Mouse (Mus musculus) splenic B cell, adult 2 months (primary cell): ENCODE measurements around the gene Mospd1.

Experiments
- DNase-seq: peaks from one replicate; pipeline ENCODE4 v3.0.0-alpha.2; 2011; ENCODE audit warnings: low read depth, low spot score
- H3K27me3 ChIP-seq: 2 replicates; pipeline ENCODE4 v1.6.1; 2012; ENCODE audit warnings: mild to moderate bottlenecking, low read length, moderate library complexity, mixed read lengths; ENCODE audit not compliant: control insufficient read depth, poor library complexity, insufficient read depth, severe bottlenecking
- H3K36me3 ChIP-seq: 2 replicates; pipeline ENCODE4 v1.6.1; 2012; ENCODE audit warnings: mild to moderate bottlenecking, low read length, moderate library complexity, mixed read lengths; ENCODE audit not compliant: control insufficient read depth, poor library complexity, insufficient read depth, severe bottlenecking

The Mospd1 gene

DNA sequence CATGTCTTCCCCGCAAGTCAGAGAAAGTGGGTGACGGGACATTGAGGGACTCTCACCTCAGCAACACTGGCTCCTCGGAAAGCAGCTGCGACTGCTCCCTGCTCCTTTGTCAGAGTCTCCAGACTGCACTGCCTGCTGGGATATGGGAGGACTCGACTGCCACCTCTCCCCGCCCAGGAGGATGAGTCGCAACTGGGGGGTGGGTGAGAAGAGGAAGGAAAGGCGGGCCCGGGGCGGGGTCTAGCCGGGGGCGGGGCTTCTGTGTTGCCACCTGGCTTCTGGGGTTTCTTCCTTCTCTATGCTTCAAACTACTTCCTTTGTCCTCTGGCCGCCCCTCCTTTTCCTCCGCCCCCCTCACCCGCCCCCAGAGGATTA lies at the start of gene Mospd1:
Gene Mospd1, minus strand, starts transcription at position 137 of the 375 bp plus-strand sequence.
- H3K27me3 ChIP-seq = no peaks in the 10 kb centered on the region
- peak; percentile 87 for DNase-seq
- H3K36me3 ChIP-seq = no peaks in the 10 kb centered on the region

DNA sequence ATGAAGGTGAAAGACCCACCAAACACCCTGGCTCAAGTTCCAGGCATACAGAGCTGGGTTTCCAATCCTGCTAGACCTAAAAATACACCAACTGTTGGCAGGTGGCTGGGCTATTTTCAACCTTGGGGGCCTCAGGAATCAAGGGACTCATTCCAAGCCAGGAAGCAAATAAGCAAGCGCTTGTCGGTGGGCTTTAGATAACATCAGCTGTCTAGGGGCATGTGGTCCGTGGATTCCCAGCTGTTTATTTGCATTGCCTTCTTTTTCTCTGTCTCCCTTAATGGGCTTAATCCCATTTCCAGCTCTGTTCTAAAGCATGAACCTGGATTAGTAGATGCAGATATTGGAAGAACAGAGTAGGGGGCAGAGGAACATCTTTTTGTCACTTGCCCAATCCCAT lies 16.1 kb upstream of the Mospd1 start:
- Histone ChIP-seq H3K36me3 (no peaks in the 10 kb centered on the region), H3K27me3 (no peaks in the 10 kb centered on the region)
- DNase-seq = no peak

DNA sequence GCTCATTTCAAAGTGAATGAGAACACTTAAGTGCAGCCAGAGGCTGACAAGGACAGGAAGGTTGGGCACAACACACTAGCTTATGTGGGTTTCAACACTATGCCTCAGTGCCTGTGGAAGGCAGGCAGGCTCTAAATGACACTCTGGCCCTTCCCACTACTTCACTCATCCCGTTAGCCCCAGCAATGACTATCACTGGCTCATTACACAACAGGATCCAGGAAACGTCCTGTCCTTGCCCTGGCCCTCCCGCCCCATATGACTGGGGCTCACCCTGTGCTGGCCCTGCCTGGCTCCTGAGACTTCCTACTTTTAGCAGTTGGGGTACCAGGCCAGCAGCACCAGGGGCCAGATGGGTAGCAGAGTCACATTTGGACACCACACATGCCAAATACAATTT lies 12.8 kb upstream of the Mospd1 start:
- H3K27me3 ChIP-seq = no peaks in the 10 kb centered on the region
- DNase-seq = no peak
- H3K36me3 ChIP-seq = no peaks in the 10 kb centered on the region

DNA sequence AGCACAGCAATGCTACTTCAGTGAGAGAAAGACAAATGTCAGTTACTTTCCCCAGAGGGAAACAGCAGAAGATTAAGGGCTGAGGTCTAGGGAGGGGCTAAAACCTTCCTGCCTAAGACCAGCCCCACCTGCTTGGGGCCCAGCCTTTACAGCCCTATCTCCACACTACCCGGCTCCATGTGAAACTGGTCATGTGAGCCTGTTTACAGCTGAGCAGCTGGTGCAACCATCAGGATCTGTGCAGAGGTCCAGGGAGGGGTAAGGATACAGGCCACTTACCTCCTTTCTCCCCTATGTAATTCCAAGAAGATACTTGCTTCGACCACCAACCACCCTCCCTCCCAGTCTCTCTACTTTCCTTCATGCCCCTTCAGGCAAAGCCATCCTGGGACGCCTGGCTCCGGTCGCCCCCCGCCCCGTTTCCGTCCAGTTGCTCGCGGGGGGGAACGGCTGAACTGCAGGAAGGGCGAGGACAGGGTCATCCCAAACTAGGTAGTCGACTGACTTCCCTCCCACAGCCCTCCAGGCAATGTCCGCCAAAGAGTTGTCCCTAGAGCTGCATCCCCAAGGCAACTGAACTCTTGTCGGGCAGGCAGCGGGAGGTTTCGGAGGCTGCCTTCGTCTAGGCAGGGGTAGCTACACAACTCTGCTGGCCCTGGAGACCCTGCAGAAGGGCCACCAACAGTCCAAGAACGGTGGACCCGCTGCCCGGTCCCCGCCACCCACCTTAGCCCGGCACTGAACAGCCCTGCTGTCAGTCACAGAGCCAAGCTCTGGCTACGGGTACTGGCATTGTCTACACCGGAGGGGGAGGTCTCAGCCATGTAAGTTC lies 552 bp downstream of the Mospd1 start:
- Histone ChIP-seq H3K36me3 (no peaks in the 10 kb centered on the region), H3K27me3 (no peaks in the 10 kb centered on the region)
- DNase-seq = peak; percentile 24

DNA sequence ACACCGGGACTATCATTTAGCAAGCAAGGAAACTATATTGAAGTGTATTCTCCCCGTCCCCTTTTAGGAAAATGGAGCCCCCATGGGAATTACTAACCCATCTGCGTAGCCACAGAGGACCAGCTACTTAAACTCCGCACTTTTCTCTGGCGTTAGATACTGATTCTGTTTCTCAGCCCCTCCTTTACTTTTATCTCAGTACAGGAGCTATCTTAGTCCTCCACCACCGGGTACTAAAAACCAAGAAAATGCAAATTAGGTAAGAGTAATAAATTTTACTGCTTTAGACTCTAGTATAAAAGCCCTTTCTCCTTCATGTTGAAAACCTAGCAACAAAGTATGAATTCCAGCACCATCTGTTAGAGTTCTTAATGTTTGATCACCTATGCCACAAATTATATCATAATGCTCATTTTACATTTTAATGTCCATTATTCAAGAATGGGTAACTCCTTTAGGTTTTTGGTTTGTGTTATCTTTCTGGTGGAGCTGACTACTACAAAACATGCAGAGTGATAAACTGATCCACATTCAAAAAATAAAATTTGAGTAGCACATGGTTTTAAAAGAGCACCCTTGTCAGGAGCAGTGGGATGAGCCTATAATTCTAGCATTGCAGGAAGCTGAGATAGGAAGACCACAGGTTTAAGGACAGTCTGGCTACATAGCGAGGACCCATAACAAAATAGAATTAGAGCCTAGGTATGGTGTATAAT lies 5.5 kb downstream of the Mospd1 start:
- no peaks in the 10 kb centered on the region for H3K27me3 ChIP-seq
- H3K36me3 ChIP-seq = no peaks in the 10 kb centered on the region
- DNase-seq = no peak

DNA sequence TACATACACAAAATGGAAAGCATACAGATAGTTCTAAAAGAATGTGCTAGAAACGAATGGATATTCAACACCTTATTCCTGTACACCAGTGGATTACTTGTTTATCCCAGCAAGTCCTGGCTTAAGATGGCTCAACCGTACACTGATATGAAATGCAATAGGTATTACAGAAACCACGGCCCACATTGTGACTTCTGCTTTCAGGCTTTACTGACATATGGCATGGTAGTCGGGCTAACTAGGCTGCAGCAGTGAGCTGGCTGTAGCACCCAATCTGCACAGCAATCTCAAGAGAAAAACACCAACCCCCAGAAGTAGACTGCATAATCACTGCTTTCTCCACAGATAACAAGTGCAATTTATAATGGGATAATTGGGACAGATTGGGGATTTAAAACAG lies 21.9 kb downstream of the Mospd1 start:
- DNase-seq = no peak
- no peaks in the 10 kb centered on the region for H3K27me3 ChIP-seq
- 0 out of 2 replicates have a peak, but pooled peaks cover 2% of the 10 kb centered on the region for H3K36me3 ChIP-seq

DNA sequence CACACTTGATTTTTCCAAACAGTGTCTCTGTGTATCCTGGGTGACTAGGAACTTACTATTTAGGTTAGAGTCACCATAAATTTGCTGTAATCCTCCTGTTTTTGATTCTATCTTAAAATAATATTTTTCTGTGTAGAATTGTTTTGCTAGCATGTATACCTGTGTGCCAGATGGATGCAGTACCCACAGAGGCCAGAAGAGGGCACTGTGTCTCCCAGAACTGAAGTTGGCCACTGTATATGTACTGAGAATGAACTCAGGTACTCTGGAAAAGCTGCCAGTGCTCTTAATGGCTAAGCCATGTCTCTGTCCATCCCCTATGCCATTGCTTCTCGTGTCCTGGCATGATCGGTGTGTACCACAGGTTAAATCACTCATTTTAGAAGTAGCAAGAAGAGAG lies 28.8 kb downstream of the Mospd1 start:
- Histone ChIP-seq H3K36me3 (no peaks in the 10 kb centered on the region), H3K27me3 (no peaks in the 10 kb centered on the region)
- peak; percentile 72 for DNase-seq

DNA sequence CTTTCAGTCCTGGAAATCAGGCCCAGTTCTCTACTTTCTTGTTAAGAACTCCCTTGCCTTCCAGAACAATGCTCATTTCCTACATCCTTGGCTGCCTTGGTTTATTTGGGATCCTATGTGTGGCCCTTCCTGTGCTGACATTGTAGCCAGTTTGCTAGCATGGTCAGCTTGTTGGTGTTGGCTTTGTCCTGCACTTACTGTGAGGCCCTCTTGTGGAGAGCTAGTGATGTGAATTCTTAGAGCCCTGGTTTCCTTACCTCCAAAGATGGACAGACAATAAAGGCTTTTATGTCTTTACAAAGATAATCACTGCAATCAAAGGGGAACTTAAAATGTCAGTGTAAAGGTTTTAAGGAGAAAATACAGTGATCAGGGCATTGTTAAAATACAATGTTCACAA lies 32.9 kb downstream of the Mospd1 start:
- H3K36me3 ChIP-seq = no peaks in the 10 kb centered on the region
- H3K27me3 ChIP-seq = no peaks in the 10 kb centered on the region
- DNase-seq = no peak

DNA sequence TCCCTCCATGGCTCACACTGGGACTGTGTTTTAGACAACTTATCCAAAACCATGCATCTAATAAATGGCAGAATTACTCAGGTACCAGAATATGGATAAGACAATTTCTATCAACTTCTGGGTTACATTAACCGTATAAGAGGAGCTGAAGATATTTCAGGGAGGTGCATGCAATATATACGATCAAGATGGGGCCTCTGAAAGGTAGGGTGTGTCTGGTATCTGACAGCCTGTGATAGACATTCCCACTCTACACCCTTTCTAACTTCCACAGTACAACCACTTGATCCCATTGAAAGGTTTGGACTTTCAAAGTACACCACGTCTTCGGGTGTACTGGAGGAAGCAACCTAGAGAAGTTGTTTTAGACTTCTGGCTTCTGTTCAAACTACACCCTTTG lies 39.9 kb downstream of the Mospd1 start:
- Histone ChIP-seq H3K36me3 (no peaks in the 10 kb centered on the region), H3K27me3 (no peaks in the 10 kb centered on the region)
- no peak for DNase-seq

DNA sequence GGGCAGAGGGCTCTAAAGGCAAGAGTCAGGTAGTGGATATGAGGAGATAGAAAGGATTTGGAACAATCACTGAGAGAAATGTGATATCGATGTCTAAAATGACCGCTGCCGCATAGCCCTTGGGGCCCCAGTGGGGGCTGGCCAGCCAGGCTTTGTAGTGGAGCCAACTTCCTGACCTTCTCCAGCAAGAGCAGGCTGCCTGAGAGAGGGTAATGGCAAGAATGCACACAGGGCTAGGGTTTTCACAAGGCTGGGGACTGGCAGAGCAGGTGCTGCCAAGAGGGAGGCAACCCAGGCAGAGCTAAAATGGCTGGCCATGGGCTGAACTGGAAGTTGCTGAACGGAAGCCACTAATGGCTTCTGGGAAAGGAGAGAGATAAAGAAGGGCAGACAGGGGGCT lies 49.2 kb downstream of the Mospd1 start:
- no peaks in the 10 kb centered on the region for H3K27me3 ChIP-seq
- H3K36me3 ChIP-seq = no peaks in the 10 kb centered on the region
- no peak for DNase-seq

DNA sequence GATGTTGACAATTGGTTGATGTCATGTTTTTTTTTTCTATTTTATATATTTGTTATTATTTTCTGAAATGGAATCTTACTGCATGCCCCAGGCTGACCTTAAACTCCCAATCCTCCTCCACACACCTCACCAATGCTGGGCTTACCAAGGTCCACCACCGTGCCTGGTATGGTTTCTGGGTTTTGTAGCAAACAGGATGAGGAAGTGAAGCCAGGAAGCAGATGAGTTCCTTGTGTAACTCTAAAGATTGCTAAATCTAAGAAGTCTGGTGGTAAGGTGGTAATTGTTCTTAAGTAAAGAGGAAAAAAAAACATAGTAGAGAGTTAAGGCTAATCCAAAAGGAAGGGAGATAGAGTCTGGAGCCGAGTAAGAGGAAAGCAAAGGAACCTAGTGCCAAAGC lies 49.7 kb downstream of the Mospd1 start:
- H3K27me3 ChIP-seq = no peaks in the 10 kb centered on the region
- H3K36me3 ChIP-seq = no peaks in the 10 kb centered on the region
- peak; percentile 6 for DNase-seq
